Mouse (Mus musculus): Measurements from ENCODE around the gene Map3k11. TPM values are rescaled to one million over a fixed set of nuclear protein-coding genes. Genes with fewer than 3 reads are reported as not detected.

Map3k11 gene
- polyA plus RNA-seq, 1 experiment from 2014 or later: 14.0 TPM

- Histone ChIP-seq H3K27me3 (ENCODE audit: control insufficient read depth, insufficient read depth, low read length) (no peaks in the 10 kb centered on the region), H3K4me3 (ENCODE audit: low read depth, low read length) (peak overlapping the region; percentile 81), H3K9ac (ENCODE audit: low read length) (peak overlapping the region; percentile 88), H3K4me1 (replicated peaks; ENCODE audit: control insufficient read depth, insufficient read depth) (no peaks in the 10 kb centered on the region; the same call in none of the 2 replicates), H3K36me3 (ENCODE audit: control insufficient read depth, insufficient read depth, low read length) (peaks cover 30% of the 10 kb centered on the region), H3K27ac (replicated peaks) (peak overlapping the region; percentile 78), H3K4me2 (replicated peaks; ENCODE audit: low read depth) (peak overlapping the region; percentile 94), H3K9me3 (ENCODE audit: control insufficient read depth, low read length) (no peaks in the 10 kb centered on the region)
- DNase-seq (ENCODE audit: low spot score): no peak
- WGBS: 56% methylated on average over 10 of the region's 10 CpGs
- no peak for TF ChIP-seq CTCF (IDR thresholded peaks at IDR 0.05; ENCODE audit: low read depth)
- no peak for TF ChIP-seq EP300 (optimal IDR thresholded peaks at IDR 0.05)
- no peak for ATAC-seq (ENCODE audit: low FRiP score, low TSS enrichment)
These were observed 3.8 kb downstream of the Map3k11 start for GRCm38 (mm10) chr19:5692086-5692912.

GRCm38 (mm10) chr19:5692913-5693396, 4.4 kb downstream of the Map3k11 start:
- H3K4me3 ChIP-seq (ENCODE audit: low read depth, low read length): peak overlapping the region; percentile 81; the same call in 1 of the 2 replicates
- DNase-seq (ENCODE audit: low spot score): no peak
- no peaks in the 10 kb centered on the region for H3K9me3 ChIP-seq (ENCODE audit: control insufficient read depth, low read length)
- peak overlapping the region; percentile 94 for H3K4me2 ChIP-seq (replicated peaks; ENCODE audit: low read depth)
- 58% methylated on average over 10 of the region's 10 CpGs for WGBS
- ATAC-seq (ENCODE audit: low FRiP score, low TSS enrichment): no peak
- no peaks in the 10 kb centered on the region; the same call in none of the 2 replicates for H3K4me1 ChIP-seq (replicated peaks; ENCODE audit: control insufficient read depth, insufficient read depth)
- TF ChIP-seq CTCF (IDR thresholded peaks at IDR 0.05; ENCODE audit: low read depth) (no peak), EP300 (optimal IDR thresholded peaks at IDR 0.05) (no peak)
- H3K27me3 ChIP-seq (ENCODE audit: control insufficient read depth, insufficient read depth, low read length): no peaks in the 10 kb centered on the region
- peaks cover 35% of the 10 kb centered on the region for H3K36me3 ChIP-seq (ENCODE audit: control insufficient read depth, insufficient read depth, low read length)
- peak overlapping the region; percentile 78; the same call in 1 of the 2 replicates for H3K27ac ChIP-seq (replicated peaks)
- H3K9ac ChIP-seq (ENCODE audit: low read length): peak overlapping the region; percentile 88

- Histone ChIP-seq H3K27me3 (ENCODE audit: control insufficient read depth, insufficient read depth, low read length) (no peaks in the 10 kb centered on the region), H3K36me3 (ENCODE audit: control insufficient read depth, insufficient read depth, low read length) (peaks cover 42% of the 10 kb centered on the region), H3K4me2 (replicated peaks; ENCODE audit: low read depth) (no peak overlapping the region), H3K27ac (replicated peaks) (no peak overlapping the region), H3K9ac (ENCODE audit: low read length) (peak overlapping the region; percentile 2; the same call in 1 of the 2 replicates), H3K9me3 (ENCODE audit: control insufficient read depth, low read length) (no peaks in the 10 kb centered on the region), H3K4me3 (ENCODE audit: low read depth, low read length) (no peak overlapping the region), H3K4me1 (replicated peaks; ENCODE audit: control insufficient read depth, insufficient read depth) (no peaks in the 10 kb centered on the region; the same call in 1 of the 2 replicates)
- ATAC-seq (ENCODE audit: low FRiP score, low TSS enrichment) (no peak), DNase-seq (ENCODE audit: low spot score) (no peak)
- no peak for TF ChIP-seq CTCF (IDR thresholded peaks at IDR 0.05; ENCODE audit: low read depth)
- TF ChIP-seq EP300 (optimal IDR thresholded peaks at IDR 0.05): no peak
- WGBS: 89% methylated on average over 6 of the region's 6 CpGs
These were observed 5.3 kb downstream of the Map3k11 start for GRCm38 (mm10) chr19:5693801-5694200.

- H3K4me3 ChIP-seq (ENCODE audit: low read depth, low read length): no peak overlapping the region
- peaks cover 55% of the 10 kb centered on the region for H3K36me3 ChIP-seq (ENCODE audit: control insufficient read depth, insufficient read depth, low read length)
- no peaks in the 10 kb centered on the region for H3K9me3 ChIP-seq (ENCODE audit: control insufficient read depth, low read length)
- no peaks in the 10 kb centered on the region; the same call in 1 of the 2 replicates for H3K4me1 ChIP-seq (replicated peaks; ENCODE audit: control insufficient read depth, insufficient read depth)
- no peaks in the 10 kb centered on the region for H3K27me3 ChIP-seq (ENCODE audit: control insufficient read depth, insufficient read depth, low read length)
- peak; percentile 54 for DNase-seq (ENCODE audit: low spot score)
- no peak overlapping the region for H3K27ac ChIP-seq (replicated peaks)
- H3K9ac ChIP-seq (ENCODE audit: low read length): no peak overlapping the region
- no peak overlapping the region for H3K4me2 ChIP-seq (replicated peaks; ENCODE audit: low read depth)
- WGBS: 45% methylated on average over 41 of the region's 41 CpGs
- TF ChIP-seq CTCF (IDR thresholded peaks at IDR 0.05; ENCODE audit: low read depth): no peak
- TF ChIP-seq EP300 (optimal IDR thresholded peaks at IDR 0.05): no peak
- no peak for ATAC-seq (ENCODE audit: low FRiP score, low TSS enrichment)
These were observed 7.4 kb downstream of the Map3k11 start for GRCm38 (mm10) chr19:5695849-5696462.

- Histone ChIP-seq H3K4me1 (replicated peaks; ENCODE audit: control insufficient read depth, insufficient read depth) (peaks cover 11% of the 10 kb centered on the region), H3K4me2 (replicated peaks; ENCODE audit: low read depth) (peak within 1 kb of the TSS; percentile 35), H3K4me3 (ENCODE audit: low read depth, low read length) (no peak within 1 kb of the TSS), H3K9me3 (ENCODE audit: control insufficient read depth, low read length) (no peaks in the 10 kb centered on the region), H3K9ac (ENCODE audit: low read length) (peak within 1 kb of the TSS; percentile 47), H3K27ac (replicated peaks) (peak within 1 kb of the TSS; percentile 94), H3K27me3 (ENCODE audit: control insufficient read depth, insufficient read depth, low read length) (no peaks in the 10 kb centered on the region), H3K36me3 (ENCODE audit: control insufficient read depth, insufficient read depth, low read length) (peaks cover 29% of the 10 kb centered on the region)
- DNase-seq (ENCODE audit: low spot score) (peak; percentile 68), ATAC-seq (ENCODE audit: low FRiP score, low TSS enrichment) (peak; percentile 40)
- TF ChIP-seq CTCF (IDR thresholded peaks at IDR 0.05; ENCODE audit: low read depth) (no peak), EP300 (optimal IDR thresholded peaks at IDR 0.05) (no peak)
- 57% methylated on average over 17 of the region's 17 CpGs for WGBS
These were observed 15.7 kb downstream of the Map3k11 start, which contains the start of gene Kcnk7 for GRCm38 (mm10) chr19:5704163-5704800. Gene Kcnk7, plus strand, starts transcription at chr19:5704367.

All from stomach, postnatal 0 days (tissue).